Mouse (Mus musculus) stomach, postnatal 0 days (tissue): ENCODE measurements around the gene Lim2.

Experiments
- CTCF ChIP-seq: IDR thresholded peaks from 2 replicates; pipeline ENCODE4 v1.5.1; 2016; ENCODE audit warnings: antibody characterized with exemption, low read depth, mild to moderate bottlenecking, moderate library complexity
- EP300 ChIP-seq: optimal IDR thresholded peaks from 2 replicates; pipeline ENCODE3; 2016; ENCODE audit warnings: antibody characterized with exemption

DNA sequence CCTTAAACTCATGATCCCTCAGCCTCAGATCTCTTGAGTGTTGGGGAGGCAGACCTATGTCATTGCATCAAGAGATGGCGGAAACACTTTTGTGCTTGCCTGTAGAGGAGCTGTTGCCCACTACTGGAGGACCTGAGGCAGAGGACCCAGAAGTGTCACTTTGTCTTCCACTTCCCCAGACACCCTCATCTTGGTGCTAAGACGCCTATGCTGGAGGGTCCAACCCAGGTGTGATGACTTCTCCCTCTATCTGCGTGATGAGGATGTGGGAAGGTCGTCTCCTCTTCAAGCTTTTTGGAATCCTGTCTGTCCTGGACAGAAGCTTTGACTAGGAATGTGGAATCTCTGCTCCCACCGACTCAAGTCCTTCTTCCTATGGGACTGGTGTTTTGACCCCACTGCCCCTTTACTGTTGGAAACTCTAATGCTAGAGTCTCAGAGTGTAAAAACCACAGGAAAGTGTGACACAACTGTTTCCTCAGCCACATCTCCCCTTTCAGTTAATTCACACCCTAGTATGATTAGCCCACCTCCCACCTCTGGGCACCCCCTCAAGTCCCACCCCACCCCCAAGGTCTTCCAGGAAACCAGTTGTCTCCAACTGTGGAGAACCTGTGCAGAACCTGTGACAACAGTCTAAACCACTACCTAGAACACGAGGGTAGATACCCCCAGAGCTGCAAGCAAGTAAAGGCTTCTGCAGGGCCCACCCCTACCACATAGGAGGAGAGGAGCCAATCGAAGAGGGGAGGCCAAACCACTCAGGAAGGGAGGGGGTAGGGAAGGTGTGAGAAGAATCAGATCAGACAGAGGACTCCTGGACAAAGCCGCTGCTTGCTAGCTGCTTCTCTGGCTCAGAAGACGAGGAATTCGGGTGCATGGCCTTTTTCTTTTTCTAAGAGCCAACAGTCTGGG lies 9.1 kb downstream of the Lim2 start, which contains the start of gene Nkg7:
- no peak for TF ChIP-seq CTCF
- no peak for TF ChIP-seq EP300
